Mouse (Mus musculus): Measurements from ENCODE around the gene Hes2. TPM values are rescaled to one million over a fixed set of nuclear protein-coding genes. Genes with fewer than 3 reads are reported as not detected.

The Hes2 gene
- polyA plus RNA-seq, 1 experiment, result not detected

- Histone ChIP-seq H3K4me3 (replicated peaks; ENCODE audit: control insufficient read depth, low read depth, low read length) (no peak overlapping the region), H3K27ac (ENCODE audit: control insufficient read depth, insufficient read depth, low read depth, low read length, poor library complexity) (no peak overlapping the region), H3K4me1 (ENCODE audit: control insufficient read depth, insufficient read depth, low read length) (no peaks in the 10 kb centered on the region)
- no peak for TF ChIP-seq POLR2A (IDR thresholded peaks at IDR 0.05; ENCODE audit: borderline replicate concordance, control insufficient read depth, low read depth, low read length)
- TF ChIP-seq CTCF (IDR thresholded peaks at IDR 0.05; ENCODE audit: control insufficient read depth, insufficient read depth, low read length), result peak; percentile 28; the same call in 1 of the 2 replicates
- WGBS, result 62% methylated on average over 39 of the region's 39 CpGs
Observed at GRCm38 (mm10) chr4:152119396-152120292, 39.0 kb upstream of the Hes2 start.

DNA sequence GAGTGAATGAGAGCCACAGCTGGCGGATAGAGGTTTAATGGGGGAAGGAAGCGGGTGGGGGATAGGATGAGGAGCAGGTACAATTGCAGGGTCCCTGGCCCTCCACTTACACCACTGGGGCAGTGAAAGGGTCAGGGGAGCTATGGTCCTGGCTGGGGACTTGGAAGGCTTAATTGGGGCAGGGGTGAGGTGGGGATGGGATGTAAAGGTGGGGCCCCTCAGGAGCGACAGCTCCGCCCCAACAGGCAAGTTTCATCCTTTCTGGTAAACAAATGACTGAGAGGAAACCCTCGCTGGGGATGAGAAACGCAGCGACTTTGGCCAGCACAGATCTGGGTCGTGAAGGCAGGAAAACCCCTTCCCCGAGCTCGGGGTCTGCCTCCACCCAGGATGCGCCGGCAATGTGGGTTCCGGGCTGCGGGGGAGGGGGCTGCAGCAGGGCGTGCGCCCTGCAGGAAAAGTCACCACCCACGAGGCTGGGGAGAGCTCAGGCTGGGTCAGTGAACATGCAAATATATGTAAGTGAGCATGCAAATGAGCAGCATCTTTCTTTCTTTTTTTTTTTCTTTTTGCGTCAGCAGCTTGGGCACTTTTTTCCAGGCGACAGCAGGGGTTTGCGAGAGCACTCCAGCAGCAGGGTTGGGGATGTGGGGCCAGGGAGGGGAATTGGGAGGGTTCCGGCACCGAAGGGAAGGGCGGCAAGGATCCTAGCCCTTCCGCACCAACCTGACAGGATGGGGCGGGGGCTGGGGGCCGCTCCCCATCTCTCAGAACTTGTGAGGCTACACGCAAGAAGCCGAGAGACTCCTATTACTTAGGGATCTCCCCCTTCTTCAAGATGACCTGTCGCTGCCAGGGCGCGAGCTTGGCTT lies 38.1 kb upstream of the Hes2 start:
- no peak overlapping the region for H3K27ac ChIP-seq (ENCODE audit: control insufficient read depth, insufficient read depth, low read depth, low read length, poor library complexity)
- no peak for TF ChIP-seq CTCF (IDR thresholded peaks at IDR 0.05; ENCODE audit: control insufficient read depth, insufficient read depth, low read length)
- no peak for TF ChIP-seq POLR2A (IDR thresholded peaks at IDR 0.05; ENCODE audit: borderline replicate concordance, control insufficient read depth, low read depth, low read length)
- WGBS, result 8% methylated on average over 31 of the region's 31 CpGs
- H3K4me3 ChIP-seq (replicated peaks; ENCODE audit: control insufficient read depth, low read depth, low read length), result no peak overlapping the region
- no peaks in the 10 kb centered on the region for H3K4me1 ChIP-seq (ENCODE audit: control insufficient read depth, insufficient read depth, low read length)

- no peaks in the 10 kb centered on the region for H3K4me1 ChIP-seq (ENCODE audit: control insufficient read depth, insufficient read depth, low read length)
- 3% methylated on average over 12 of the region's 12 CpGs for WGBS
- TF ChIP-seq POLR2A (IDR thresholded peaks at IDR 0.05; ENCODE audit: borderline replicate concordance, control insufficient read depth, low read depth, low read length) (no peak), CTCF (IDR thresholded peaks at IDR 0.05; ENCODE audit: control insufficient read depth, insufficient read depth, low read length) (no peak)
Observed at GRCm38 (mm10) chr4:152121183-152121505, 37.5 kb upstream of the Hes2 start.

GRCm38 (mm10) chr4:152124361-152124961 lies 34.2 kb upstream of the Hes2 start:
- Histone ChIP-seq H3K4me3 (replicated peaks; ENCODE audit: control insufficient read depth, low read depth, low read length) (no peak overlapping the region), H3K27ac (ENCODE audit: control insufficient read depth, insufficient read depth, low read depth, low read length, poor library complexity) (no peak overlapping the region), H3K4me1 (ENCODE audit: control insufficient read depth, insufficient read depth, low read length) (no peaks in the 10 kb centered on the region)
- WGBS, result 3% methylated on average over 13 of the region's 13 CpGs
- no peak for TF ChIP-seq POLR2A (IDR thresholded peaks at IDR 0.05; ENCODE audit: borderline replicate concordance, control insufficient read depth, low read depth, low read length)

More at GRCm38 (mm10) chr4:152121183-152121505, 37.5 kb upstream of the Hes2 start:
- H3K27ac ChIP-seq (ENCODE audit: control insufficient read depth, insufficient read depth, low read depth, low read length, poor library complexity), result no peak overlapping the region
- no peak overlapping the region for H3K4me3 ChIP-seq (replicated peaks; ENCODE audit: control insufficient read depth, low read depth, low read length)

DNA sequence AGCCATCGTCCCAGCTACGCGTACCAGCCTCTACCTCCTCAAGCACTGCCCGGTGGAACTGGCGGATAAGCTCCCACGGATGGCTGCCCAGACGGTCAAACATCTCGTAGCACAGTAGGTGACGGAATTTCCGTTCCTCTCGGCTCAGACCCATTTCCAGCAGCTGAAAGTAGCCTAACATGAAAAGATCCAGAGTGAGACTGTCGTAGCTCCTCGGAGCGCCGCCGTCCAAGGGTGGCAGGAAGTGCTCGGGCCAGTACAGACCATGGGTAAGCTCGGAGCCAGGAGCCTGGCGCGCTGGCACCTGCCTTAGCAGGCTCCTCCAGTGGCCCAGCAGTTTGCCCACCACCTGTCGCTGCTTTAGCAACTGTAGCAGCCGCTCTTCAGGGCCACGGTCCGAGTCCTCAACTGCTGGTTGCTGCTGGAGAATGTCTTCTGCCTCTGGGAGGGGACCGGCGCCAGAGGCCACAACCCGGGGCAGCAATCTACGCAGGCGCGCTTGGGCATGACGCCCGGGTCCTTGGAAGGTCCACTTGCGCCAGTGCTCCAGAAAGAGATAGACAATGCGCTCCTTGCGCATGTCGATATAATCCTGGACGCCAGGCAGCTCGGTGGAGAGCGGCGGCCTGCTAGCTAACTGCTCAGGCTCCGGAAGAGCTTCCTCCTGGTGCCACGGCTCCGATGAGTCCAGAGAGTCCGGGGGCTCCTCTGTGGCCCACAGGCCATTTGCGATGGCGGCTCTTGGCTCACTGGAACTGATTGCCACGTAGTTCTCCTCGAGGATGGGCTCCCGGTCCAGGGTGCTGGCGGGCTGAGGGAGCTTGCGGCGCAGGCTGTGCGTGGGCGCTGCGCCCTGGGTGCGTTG lies 33.3 kb upstream of the Hes2 start:
- H3K4me1 ChIP-seq (ENCODE audit: control insufficient read depth, insufficient read depth, low read length), result no peaks in the 10 kb centered on the region
- WGBS, result 4% methylated on average over 56 of the region's 56 CpGs
- peak overlapping the region; percentile 12 for H3K4me3 ChIP-seq (replicated peaks; ENCODE audit: control insufficient read depth, low read depth, low read length)

GRCm38 (mm10) chr4:152126026-152126920 lies 32.4 kb upstream of the Hes2 start:
- 15% methylated on average over 65 of the region's 65 CpGs for WGBS
- Histone ChIP-seq H3K27ac (ENCODE audit: control insufficient read depth, insufficient read depth, low read depth, low read length, poor library complexity) (no peak overlapping the region), H3K4me1 (ENCODE audit: control insufficient read depth, insufficient read depth, low read length) (no peaks in the 10 kb centered on the region), H3K4me3 (replicated peaks; ENCODE audit: control insufficient read depth, low read depth, low read length) (no peak overlapping the region)
- no peak for TF ChIP-seq POLR2A (IDR thresholded peaks at IDR 0.05; ENCODE audit: borderline replicate concordance, control insufficient read depth, low read depth, low read length)
- TF ChIP-seq CTCF (IDR thresholded peaks at IDR 0.05; ENCODE audit: control insufficient read depth, insufficient read depth, low read length), result no peak

More for the DNA sequence above, 33.3 kb upstream of the Hes2 start:
- TF ChIP-seq POLR2A (IDR thresholded peaks at IDR 0.05; ENCODE audit: borderline replicate concordance, control insufficient read depth, low read depth, low read length) (no peak), CTCF (IDR thresholded peaks at IDR 0.05; ENCODE audit: control insufficient read depth, insufficient read depth, low read length) (no peak)
- H3K27ac ChIP-seq (ENCODE audit: control insufficient read depth, insufficient read depth, low read depth, low read length, poor library complexity), result no peak overlapping the region

DNA sequence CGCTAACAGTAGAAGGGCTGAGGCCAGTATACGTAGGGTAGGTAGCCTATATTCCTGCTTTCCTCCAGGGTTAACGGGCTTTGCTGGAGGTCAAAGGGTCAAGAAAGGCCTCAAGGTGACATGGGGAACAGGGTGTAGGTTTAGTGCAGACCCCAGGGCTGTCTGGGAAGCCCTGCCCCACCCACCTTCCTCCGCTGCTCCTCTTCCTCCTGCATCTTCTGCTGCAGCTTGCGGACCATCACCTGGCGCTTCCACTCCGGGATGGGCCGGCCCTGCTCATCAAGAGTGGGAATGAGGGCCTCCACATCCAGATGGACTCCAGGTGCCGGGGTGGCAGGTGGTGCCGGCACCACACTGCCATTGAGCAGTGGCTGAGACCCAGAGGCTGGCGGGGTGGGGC lies 30.8 kb upstream of the Hes2 start:
- no peak overlapping the region; the same call in 1 of the 2 replicates for H3K27ac ChIP-seq (ENCODE audit: control insufficient read depth, insufficient read depth, low read depth, low read length, poor library complexity)
- TF ChIP-seq CTCF (IDR thresholded peaks at IDR 0.05; ENCODE audit: control insufficient read depth, insufficient read depth, low read length), result no peak
- no peak for TF ChIP-seq POLR2A (IDR thresholded peaks at IDR 0.05; ENCODE audit: borderline replicate concordance, control insufficient read depth, low read depth, low read length)
- no peaks in the 10 kb centered on the region for H3K4me1 ChIP-seq (ENCODE audit: control insufficient read depth, insufficient read depth, low read length)
- H3K4me3 ChIP-seq (replicated peaks; ENCODE audit: control insufficient read depth, low read depth, low read length), result no peak overlapping the region
- 92% methylated on average over 11 of the region's 11 CpGs for WGBS

Measured in bone marrow, adult 2 months (tissue).